Mouse (Mus musculus): ENCODE measurements at regions not wholly inside any gene's neighbourhood (a gene's known extent, or its start where the extent isn't known, plus 50 kb on each side); places are given as distances from the start of the nearest gene placed in this dataset.

DNA sequence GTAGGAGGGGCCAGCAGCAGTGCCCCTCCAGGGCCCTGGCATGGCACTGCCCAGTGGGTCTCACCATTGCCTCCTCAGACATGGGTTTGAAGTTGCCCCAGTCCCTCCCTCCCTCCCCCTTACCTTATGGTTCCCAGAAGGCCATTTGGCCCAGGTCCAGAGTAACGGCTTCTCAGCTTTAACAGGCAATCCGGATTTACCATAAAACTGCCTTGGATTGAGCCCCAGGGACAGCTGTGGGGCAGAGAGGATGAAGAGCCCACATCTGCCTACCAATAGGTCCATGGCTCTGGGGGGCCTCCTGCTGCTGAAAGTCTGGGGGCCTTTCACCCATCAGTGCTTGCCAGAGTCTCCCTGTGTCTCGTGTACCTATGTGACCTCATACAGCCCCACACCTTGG lies 222.9 kb upstream of the Sulf2 start:
- H3K36me3 ChIP-seq: no peaks in the 10 kb centered on the region
- no peak overlapping the region for H3K4me3 ChIP-seq
- peaks cover 6% of the 10 kb centered on the region for H3K4me1 ChIP-seq (replicated peaks)
- H3K27ac ChIP-seq: no peak overlapping the region
- H3K27me3 ChIP-seq: no peaks in the 10 kb centered on the region; the same call in 1 of the 2 replicates
- H3K9me3 ChIP-seq (replicated peaks): no peaks in the 10 kb centered on the region
- no peak overlapping the region for H3K9ac ChIP-seq
- 47% methylated on average over 3 of the region's 3 CpGs for WGBS
- no peak overlapping the region for H3K4me2 ChIP-seq
- no peak for ATAC-seq (replicated peaks; ENCODE audit: insufficient number of reproducible peaks, insufficient read depth, low FRiP score, low read depth)

DNA sequence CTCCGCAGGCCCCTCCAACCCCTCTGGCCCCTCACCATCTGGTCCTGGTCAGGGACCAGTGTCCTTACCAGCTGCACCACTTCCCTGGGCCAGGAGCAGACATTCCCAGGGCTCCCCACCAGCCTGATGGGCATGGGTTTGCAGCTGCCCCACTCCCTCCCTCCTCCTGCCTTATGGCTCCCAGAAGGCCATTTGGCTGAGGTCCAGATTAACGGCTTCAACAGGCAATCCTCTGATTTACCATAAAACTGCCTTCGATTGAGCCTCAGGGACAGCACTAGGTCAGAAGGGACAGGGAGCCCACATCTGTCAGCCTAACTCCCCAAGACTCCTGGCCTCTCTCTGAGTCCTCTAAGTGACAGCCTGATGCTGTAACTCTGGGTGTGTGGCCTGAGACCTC lies 221.9 kb upstream of the Sulf2 start:
- no peak overlapping the region for H3K27ac ChIP-seq
- H3K4me2 ChIP-seq: no peak overlapping the region
- H3K27me3 ChIP-seq: no peaks in the 10 kb centered on the region; the same call in 1 of the 2 replicates
- WGBS: 26% methylated on average over 3 of the region's 3 CpGs
- no peaks in the 10 kb centered on the region for H3K36me3 ChIP-seq
- H3K9ac ChIP-seq: no peak overlapping the region
- no peak for ATAC-seq (replicated peaks; ENCODE audit: insufficient number of reproducible peaks, insufficient read depth, low FRiP score, low read depth)
- no peak overlapping the region for H3K4me3 ChIP-seq
- peaks cover 6% of the 10 kb centered on the region for H3K4me1 ChIP-seq (replicated peaks)
- H3K9me3 ChIP-seq (replicated peaks): no peaks in the 10 kb centered on the region

DNA sequence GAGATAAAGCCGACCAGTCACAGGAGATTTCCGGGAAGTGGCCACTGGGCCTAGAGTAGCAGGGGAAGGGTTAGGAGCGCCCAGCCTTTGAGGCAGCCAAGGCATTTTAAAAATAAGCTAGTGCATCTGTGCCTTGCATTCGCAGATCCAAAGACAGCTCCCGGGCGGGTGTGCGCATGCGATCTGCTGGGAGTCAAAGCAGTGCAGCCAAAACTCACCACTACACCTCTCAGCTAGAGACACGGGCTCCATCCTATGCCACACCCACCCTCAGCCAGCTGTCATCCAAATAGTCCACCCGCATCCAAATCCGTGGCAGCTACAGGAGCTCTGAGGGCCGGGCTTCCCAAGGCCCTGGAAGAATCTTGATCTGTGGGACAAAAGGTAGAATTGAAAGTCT lies 220.2 kb upstream of the Sulf2 start:
- Histone ChIP-seq H3K9ac (no peak overlapping the region), H3K27ac (no peak overlapping the region), H3K36me3 (no peaks in the 10 kb centered on the region), H3K4me3 (no peak overlapping the region), H3K27me3 (no peaks in the 10 kb centered on the region; the same call in 1 of the 2 replicates), H3K4me1 (replicated peaks) (peaks cover 6% of the 10 kb centered on the region), H3K9me3 (replicated peaks) (no peaks in the 10 kb centered on the region), H3K4me2 (no peak overlapping the region)
- WGBS: 79% methylated on average over 12 of the region's 12 CpGs
- no peak for ATAC-seq (replicated peaks; ENCODE audit: insufficient number of reproducible peaks, insufficient read depth, low FRiP score, low read depth)

DNA sequence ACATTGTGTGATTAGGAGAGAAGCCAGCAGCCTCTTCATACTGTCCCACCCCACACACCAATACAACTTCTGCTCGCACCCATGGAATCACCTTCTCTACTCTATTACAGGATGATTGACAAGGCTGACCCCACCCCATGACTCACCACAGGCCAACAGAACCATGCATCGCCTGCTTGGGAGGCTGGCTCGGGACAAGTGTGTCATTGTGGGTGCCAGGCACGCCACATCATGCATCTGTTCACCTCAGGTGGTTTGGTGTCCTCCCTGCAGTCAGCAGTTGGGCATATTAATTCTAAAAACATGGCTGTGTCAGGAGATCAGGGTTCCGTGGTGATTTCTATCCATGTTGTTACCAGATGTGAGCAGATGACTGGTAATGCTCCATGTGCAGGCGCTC lies 215.3 kb upstream of the Sulf2 start:
- WGBS: 79% methylated on average over 6 of the region's 6 CpGs
- H3K9me3 ChIP-seq (replicated peaks): no peaks in the 10 kb centered on the region
- H3K9ac ChIP-seq: no peak overlapping the region
- no peaks in the 10 kb centered on the region; the same call in 1 of the 2 replicates for H3K27me3 ChIP-seq
- no peaks in the 10 kb centered on the region for H3K36me3 ChIP-seq
- ATAC-seq (replicated peaks; ENCODE audit: insufficient number of reproducible peaks, insufficient read depth, low FRiP score, low read depth): no peak
- H3K27ac ChIP-seq: no peak overlapping the region
- no peaks in the 10 kb centered on the region for H3K4me1 ChIP-seq (replicated peaks)
- no peak overlapping the region for H3K4me3 ChIP-seq
- no peak overlapping the region for H3K4me2 ChIP-seq

DNA sequence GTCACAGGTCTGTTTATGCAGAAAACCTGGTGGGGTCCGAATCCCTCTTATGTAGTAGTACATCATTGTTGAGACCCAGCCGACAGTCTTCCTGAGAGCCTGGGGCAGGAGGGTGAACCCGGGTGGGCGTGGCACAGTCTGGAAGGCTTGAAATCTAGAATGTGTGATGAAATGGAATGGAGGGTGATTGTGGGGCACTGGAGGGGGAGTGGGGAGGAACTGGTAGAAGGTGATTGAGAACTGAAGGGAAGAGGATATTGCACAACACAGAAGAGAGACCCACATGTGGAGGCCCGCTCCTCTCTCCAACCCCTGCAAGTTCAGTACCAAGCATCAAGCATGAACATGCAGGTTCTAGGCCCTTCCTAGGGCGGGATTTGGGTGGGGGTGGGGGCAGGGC lies 206.2 kb upstream of the Sulf2 start:
- H3K9ac ChIP-seq: no peak overlapping the region
- no peak overlapping the region for H3K4me2 ChIP-seq
- no peak overlapping the region for H3K27ac ChIP-seq
- H3K4me3 ChIP-seq: no peak overlapping the region
- peaks cover 42% of the 10 kb centered on the region for H3K4me1 ChIP-seq (replicated peaks)
- no peaks in the 10 kb centered on the region for H3K9me3 ChIP-seq (replicated peaks)
- 86% methylated on average over 6 of the region's 6 CpGs for WGBS
- H3K36me3 ChIP-seq: no peaks in the 10 kb centered on the region
- no peaks in the 10 kb centered on the region for H3K27me3 ChIP-seq
- ATAC-seq (replicated peaks; ENCODE audit: insufficient number of reproducible peaks, insufficient read depth, low FRiP score, low read depth): no peak

DNA sequence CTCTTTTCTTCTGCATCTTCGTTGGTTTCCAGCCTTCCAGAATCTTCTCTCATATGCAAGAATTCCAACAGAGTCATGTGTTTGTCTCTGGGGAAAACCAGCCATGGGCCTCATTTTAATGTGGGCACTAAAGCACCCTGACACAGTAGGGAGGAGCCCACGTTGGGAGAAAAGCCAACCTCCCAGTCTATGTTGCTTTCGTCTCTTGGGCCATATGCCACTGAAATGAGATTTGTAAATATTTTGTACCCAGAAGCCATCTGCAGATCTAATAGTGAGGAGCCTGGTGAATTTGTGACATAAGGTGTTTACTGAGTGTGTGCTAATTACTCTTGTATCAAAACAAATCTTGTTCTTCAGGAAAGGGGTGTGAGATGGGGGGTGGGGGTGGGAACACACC lies 205.3 kb upstream of the Sulf2 start:
- Histone ChIP-seq H3K9ac (no peak overlapping the region), H3K4me2 (no peak overlapping the region), H3K9me3 (replicated peaks) (no peaks in the 10 kb centered on the region), H3K36me3 (no peaks in the 10 kb centered on the region), H3K27ac (0 out of 2 replicates have a peak overlapping the region, but pooled peaks have one; percentile 55), H3K4me1 (replicated peaks) (peaks cover 47% of the 10 kb centered on the region), H3K27me3 (no peaks in the 10 kb centered on the region), H3K4me3 (no peak overlapping the region)
- no peak for ATAC-seq (replicated peaks; ENCODE audit: insufficient number of reproducible peaks, insufficient read depth, low FRiP score, low read depth)
- 52% methylated on average over 3 of the region's 3 CpGs for WGBS

DNA sequence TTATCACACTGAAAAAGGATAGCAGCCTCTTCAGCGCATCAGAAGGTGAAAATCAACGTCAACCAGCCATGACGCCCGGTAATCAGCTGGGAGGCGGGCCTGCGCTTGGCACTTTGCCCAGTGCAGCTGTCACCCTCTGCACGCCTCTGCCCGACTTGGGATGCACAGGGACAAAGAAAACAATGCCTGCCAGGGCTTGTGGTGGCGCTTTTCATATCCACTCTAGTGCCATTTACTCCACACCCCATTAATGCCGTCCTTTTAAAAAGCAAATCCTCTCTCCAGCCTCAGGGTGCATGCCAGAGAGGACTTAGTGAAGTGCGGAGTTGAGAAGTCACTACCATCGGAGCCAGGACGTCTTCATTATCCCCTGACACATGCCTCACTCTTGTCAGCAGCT lies 204.5 kb upstream of the Sulf2 start:
- no peaks in the 10 kb centered on the region for H3K9me3 ChIP-seq (replicated peaks)
- H3K27me3 ChIP-seq: no peaks in the 10 kb centered on the region
- no peak overlapping the region for H3K9ac ChIP-seq
- H3K36me3 ChIP-seq: no peaks in the 10 kb centered on the region
- WGBS: 22% methylated on average over 13 of the region's 13 CpGs
- ATAC-seq (replicated peaks; ENCODE audit: insufficient number of reproducible peaks, insufficient read depth, low FRiP score, low read depth): peak; percentile 61; the same call in 1 of the 2 replicates
- peak overlapping the region; percentile 34 for H3K4me2 ChIP-seq
- H3K27ac ChIP-seq: peak overlapping the region; percentile 55
- peaks cover 47% of the 10 kb centered on the region for H3K4me1 ChIP-seq (replicated peaks)
- H3K4me3 ChIP-seq: no peak overlapping the region

DNA sequence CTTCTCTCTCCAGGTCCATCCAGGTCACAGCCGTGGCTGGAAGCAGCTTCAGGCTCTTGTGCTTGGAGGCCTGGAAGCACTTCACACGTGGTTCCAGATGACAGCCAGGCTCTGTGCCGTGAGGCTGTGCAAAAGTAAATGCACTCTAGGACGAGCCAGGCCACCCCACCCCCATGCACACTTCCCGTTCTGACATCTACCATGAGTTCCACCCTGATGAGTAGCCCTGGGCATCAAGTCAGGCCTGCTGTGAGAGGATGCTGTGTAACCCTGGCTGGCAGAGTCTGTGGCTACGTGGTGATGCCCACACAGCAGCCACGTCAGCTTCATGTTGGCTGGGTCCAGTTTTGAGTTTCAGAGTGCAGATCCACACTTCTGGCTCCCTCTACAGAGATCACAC lies 202.4 kb upstream of the Sulf2 start:
- Histone ChIP-seq H3K27me3 (no peaks in the 10 kb centered on the region), H3K36me3 (no peaks in the 10 kb centered on the region), H3K4me3 (no peak overlapping the region), H3K4me2 (no peak overlapping the region), H3K9ac (no peak overlapping the region), H3K4me1 (replicated peaks) (peaks cover 61% of the 10 kb centered on the region), H3K9me3 (replicated peaks) (no peaks in the 10 kb centered on the region), H3K27ac (peak overlapping the region; percentile 23)
- peak; percentile 45 for ATAC-seq (replicated peaks; ENCODE audit: insufficient number of reproducible peaks, insufficient read depth, low FRiP score, low read depth)
- WGBS: 37% methylated on average over 7 of the region's 7 CpGs

DNA sequence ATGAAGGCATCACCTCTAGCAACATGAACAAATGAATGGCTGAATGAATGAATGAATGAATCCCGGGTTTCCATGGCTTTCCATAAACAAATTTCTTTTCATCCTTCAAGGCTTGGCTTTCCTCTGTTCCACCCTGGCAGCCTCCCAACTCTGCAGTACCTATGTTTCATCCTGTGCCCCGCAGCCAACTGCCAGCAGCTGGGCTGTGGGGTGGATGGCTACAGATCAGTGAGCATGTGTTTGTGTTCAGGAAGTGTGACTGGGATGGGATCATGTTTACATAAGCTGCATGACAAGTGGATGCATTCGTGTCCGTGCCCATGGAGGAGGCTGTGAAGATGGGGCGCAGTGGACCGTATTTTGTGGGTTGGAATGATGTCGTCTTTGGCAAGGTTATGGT lies 200.5 kb upstream of the Sulf2 start:
- H3K9me3 ChIP-seq (replicated peaks): no peaks in the 10 kb centered on the region
- 79% methylated on average over 7 of the region's 7 CpGs for WGBS
- H3K27me3 ChIP-seq: no peaks in the 10 kb centered on the region
- no peak overlapping the region for H3K9ac ChIP-seq
- H3K4me1 ChIP-seq (replicated peaks): peaks cover 51% of the 10 kb centered on the region
- H3K4me3 ChIP-seq: no peak overlapping the region
- no peak overlapping the region for H3K4me2 ChIP-seq
- no peak overlapping the region for H3K27ac ChIP-seq
- ATAC-seq (replicated peaks; ENCODE audit: insufficient number of reproducible peaks, insufficient read depth, low FRiP score, low read depth): no peak
- H3K36me3 ChIP-seq: no peaks in the 10 kb centered on the region

DNA sequence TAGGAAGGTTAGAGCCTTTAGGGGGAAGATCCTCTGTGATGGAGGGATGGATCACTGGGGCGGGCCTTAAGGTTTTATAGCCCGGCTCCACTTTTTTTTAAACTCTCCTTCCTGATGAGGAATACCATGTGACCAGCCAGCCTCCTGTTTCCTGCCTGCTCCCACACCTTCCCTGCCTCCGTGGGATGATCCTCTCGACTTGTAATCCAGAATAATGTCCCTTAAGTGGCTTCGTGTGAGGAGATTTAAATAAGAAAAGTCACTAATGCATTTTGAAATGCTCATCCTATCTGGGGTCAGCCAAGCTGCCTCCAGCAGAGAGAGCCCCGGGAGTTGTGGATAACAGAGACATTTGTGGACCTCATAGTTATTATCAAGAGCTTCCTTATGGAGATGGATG lies 200.0 kb upstream of the Sulf2 start:
- no peak overlapping the region for H3K4me2 ChIP-seq
- no peak overlapping the region for H3K27ac ChIP-seq
- no peaks in the 10 kb centered on the region for H3K27me3 ChIP-seq
- ATAC-seq (replicated peaks; ENCODE audit: insufficient number of reproducible peaks, insufficient read depth, low FRiP score, low read depth): no peak
- H3K9me3 ChIP-seq (replicated peaks): no peaks in the 10 kb centered on the region
- H3K4me3 ChIP-seq: no peak overlapping the region
- H3K9ac ChIP-seq: no peak overlapping the region
- no peaks in the 10 kb centered on the region for H3K36me3 ChIP-seq
- WGBS: 60% methylated on average over 6 of the region's 6 CpGs
- peaks cover 47% of the 10 kb centered on the region for H3K4me1 ChIP-seq (replicated peaks)

DNA sequence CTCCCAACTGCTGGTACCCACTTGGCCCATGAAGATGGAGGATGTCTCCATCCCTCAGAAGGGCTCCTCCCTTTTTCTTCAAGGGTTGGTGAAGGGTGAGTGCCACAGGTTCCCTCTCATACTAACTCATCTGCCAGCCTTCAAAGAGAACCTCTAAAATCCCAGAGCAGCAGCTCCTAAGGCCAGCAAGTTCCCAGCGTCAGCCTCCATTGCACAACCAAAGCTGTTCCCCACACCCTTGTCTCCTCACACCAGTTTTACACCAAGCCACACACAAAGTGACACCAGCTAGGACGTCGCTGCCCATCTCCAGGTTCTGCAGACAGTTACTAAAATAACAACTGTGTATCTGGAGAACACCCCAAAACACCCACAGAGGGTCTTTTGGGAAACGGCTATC lies 198.9 kb upstream of the Sulf2 start:
- H3K4me2 ChIP-seq: no peak overlapping the region
- H3K9me3 ChIP-seq (replicated peaks): no peaks in the 10 kb centered on the region
- ATAC-seq (replicated peaks; ENCODE audit: insufficient number of reproducible peaks, insufficient read depth, low FRiP score, low read depth): no peak
- no peaks in the 10 kb centered on the region for H3K36me3 ChIP-seq
- H3K4me1 ChIP-seq (replicated peaks): peaks cover 38% of the 10 kb centered on the region
- no peak overlapping the region for H3K9ac ChIP-seq
- H3K4me3 ChIP-seq: no peak overlapping the region
- no peak overlapping the region for H3K27ac ChIP-seq
- 91% methylated on average over 4 of the region's 4 CpGs for WGBS
- no peaks in the 10 kb centered on the region for H3K27me3 ChIP-seq

DNA sequence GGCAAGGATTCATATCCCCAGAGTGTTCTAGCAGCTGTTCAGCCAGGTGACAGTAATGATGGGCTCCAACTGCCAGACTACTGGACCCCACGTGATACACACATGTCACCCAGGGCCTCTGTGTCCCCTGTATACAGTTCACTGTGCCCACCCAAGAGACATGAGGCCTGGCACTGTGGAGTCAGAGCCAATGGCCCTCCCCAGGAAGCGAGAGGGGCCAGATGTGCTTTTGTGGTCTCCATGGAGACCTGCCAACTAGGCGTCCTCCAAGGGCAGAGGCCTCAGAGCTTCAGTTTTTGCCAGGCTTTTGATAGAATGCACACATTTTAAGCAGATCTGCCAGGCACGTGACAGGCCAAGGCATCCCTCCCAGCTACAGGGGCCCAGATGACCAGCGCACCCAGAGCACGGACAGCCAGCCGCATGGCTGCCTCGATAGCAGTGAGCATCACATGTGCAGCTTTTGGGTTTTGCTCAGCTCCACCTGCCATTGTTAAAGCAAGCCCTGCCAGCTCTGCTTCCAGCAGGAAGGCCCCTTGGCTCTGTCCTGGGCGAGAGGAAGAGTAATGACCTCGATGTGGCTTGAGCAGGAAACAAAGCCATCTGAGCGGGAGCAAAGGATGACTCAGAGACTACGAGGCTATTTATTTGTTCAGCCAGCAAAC lies 198.1 kb upstream of the Sulf2 start:
- 58% methylated on average over 12 of the region's 12 CpGs for WGBS
- H3K36me3 ChIP-seq: no peaks in the 10 kb centered on the region
- H3K27ac ChIP-seq: no peak overlapping the region
- H3K4me3 ChIP-seq: no peak overlapping the region
- H3K4me1 ChIP-seq (replicated peaks): peaks cover 43% of the 10 kb centered on the region
- no peaks in the 10 kb centered on the region for H3K27me3 ChIP-seq
- H3K4me2 ChIP-seq: no peak overlapping the region
- no peaks in the 10 kb centered on the region for H3K9me3 ChIP-seq (replicated peaks)
- no peak for ATAC-seq (replicated peaks; ENCODE audit: insufficient number of reproducible peaks, insufficient read depth, low FRiP score, low read depth)
- H3K9ac ChIP-seq: no peak overlapping the region; the same call in 1 of the 2 replicates

Measured in heart, embryonic 15.5 days (tissue).